Mouse (Mus musculus) CH12.LX (cell line): ENCODE measurements around the gene Srp68.

ENCODE experiments used
- CHD1 ChIP-seq: IDR thresholded peaks from 2 replicates; pipeline ENCODE4 v1.6.1; 2012; ENCODE audit warnings: low read depth, low read length, improper control_type of control experiment, inconsistent platforms
- CTCF ChIP-seq, 2 experiments: IDR thresholded peaks in 1 of 2; conservative IDR thresholded peaks in 1 of 2; 2 replicates each; pipeline ENCODE4 v1.5.1; 2011 to 2012; ENCODE audit warnings: low read depth in 2 of 2, low read length in 2 of 2, improper control_type of control experiment in 1 of 2, inconsistent platforms in 1 of 2, mild to moderate bottlenecking in 1 of 2, moderate library complexity in 1 of 2
- ELF1 ChIP-seq: IDR thresholded peaks from 2 replicates; pipeline ENCODE4 v1.6.1; 2014; ENCODE audit warnings: low read depth, mild to moderate bottlenecking, inconsistent platforms, low read length, improper control_type of control experiment
- ETS1 ChIP-seq: conservative IDR thresholded peaks from 2 replicates; pipeline ENCODE4 v1.6.1; 2012; ENCODE audit warnings: low read depth, mild to moderate bottlenecking, inconsistent platforms, low read length, improper control_type of control experiment, moderate library complexity
- MAX ChIP-seq: IDR thresholded peaks from 2 replicates; pipeline ENCODE4 v1.6.1; 2011; ENCODE audit warnings: low read length, improper control_type of control experiment
- MAZ ChIP-seq: IDR thresholded peaks from 2 replicates; pipeline ENCODE4 v1.6.1; 2012; ENCODE audit warnings: low read depth, mild to moderate bottlenecking, inconsistent platforms, low read length, improper control_type of control experiment, moderate library complexity
- TBP ChIP-seq: conservative IDR thresholded peaks from 2 replicates; pipeline ENCODE4 v1.6.1; 2011; ENCODE audit warnings: low read depth, low read length, improper control_type of control experiment
- USF2 ChIP-seq: conservative IDR thresholded peaks from 2 replicates; pipeline ENCODE4 v1.6.1; 2011; ENCODE audit warnings: low read depth, low read length, improper control_type of control experiment

DNA sequence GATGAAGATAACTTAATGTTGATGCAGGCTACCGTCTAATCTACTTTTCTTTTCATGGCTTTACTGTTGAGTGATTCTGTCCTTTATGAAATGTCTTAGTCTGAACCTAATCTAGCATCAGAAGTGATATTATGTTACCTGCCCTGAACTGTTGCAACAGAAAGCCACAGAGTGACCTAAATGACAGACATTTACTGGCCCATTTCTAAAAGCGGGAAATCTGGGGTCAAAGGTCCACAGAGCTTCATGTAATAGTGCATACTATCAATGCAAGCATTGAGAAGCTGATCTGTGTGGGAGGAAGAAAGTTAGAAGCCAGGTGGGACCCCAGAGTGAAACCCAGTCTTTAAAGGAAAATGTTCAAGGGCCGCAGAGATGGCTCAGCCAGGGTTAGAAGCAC is 70.9 kb downstream of the Srp68 start:
- no peak for TF ChIP-seq TBP
- no peak for TF ChIP-seq ELF1
- TF ChIP-seq MAX = no peak
- no peak for TF ChIP-seq CTCF (conservative IDR thresholded peaks at IDR 0.05 in 1 of 2, IDR thresholded peaks at IDR 0.05 in 1 of 2; ENCODE audit: low read depth in 2 of 2, low read length in 2 of 2)
- no peak for TF ChIP-seq USF2
- TF ChIP-seq CHD1 = no peak
- no peak for TF ChIP-seq ETS1
- no peak for TF ChIP-seq MAZ
